Mouse (Mus musculus): ENCODE results near the gene Zmynd8. TPM values are rescaled to one million over a fixed set of nuclear protein-coding genes. Genes with fewer than 3 reads are reported as not detected.

Gene Zmynd8
- total RNA-seq, 1 experiment, result 49.7 TPM

GRCm38 (mm10) chr2:165886482-165886856, 12.3 kb downstream of the Zmynd8 start:
- TF ChIP-seq MAFK (IDR thresholded peaks at IDR 0.05; ENCODE audit: insufficient read depth, low read depth, low read length) (no peak), ZC3H11A (IDR thresholded peaks at IDR 0.05; ENCODE audit: borderline replicate concordance, low read depth, low read length) (no peak), CHD2 (IDR thresholded peaks at IDR 0.05; ENCODE audit: low read depth, low read length) (no peak), ZNF384 (IDR thresholded peaks at IDR 0.05; ENCODE audit: low read depth, low read length) (no peak), HCFC1 (IDR thresholded peaks at IDR 0.05; ENCODE audit: borderline replicate concordance, insufficient read depth, low read length) (no peak)
- Histone ChIP-seq H3K4me1 (ENCODE audit: control insufficient read depth in 2 of 2, insufficient read depth in 2 of 2, low read length in 2 of 2, poor library complexity in 1 of 2) (peaks cover 21 to 31% of the 10 kb centered on the region in 2 experiments), H3K9me3 (ENCODE audit: control insufficient read depth, insufficient read depth, low read depth, low read length) (no peaks in the 10 kb centered on the region), H3K4me3 (ENCODE audit: insufficient read depth in 1 of 2, low read depth in 1 of 2, low read length in 2 of 2, poor library complexity in 1 of 2, severe bottlenecking in 1 of 2) (peak overlapping the region; percentile 12 to 30; a peak in 3 of 4 replicates), H3K27ac (ENCODE audit: insufficient read depth, low read depth, low read length, poor library complexity, severe bottlenecking) (peak overlapping the region; percentile 81), H3K36me3 (ENCODE audit: control insufficient read depth, insufficient read depth, low read length, poor library complexity, severe bottlenecking) (peaks cover 2% of the 10 kb centered on the region; the same call in 1 of the 2 replicates), H3K9ac (ENCODE audit: insufficient read depth, low read depth, low read length, poor library complexity, severe bottlenecking) (peak overlapping the region; percentile 48; the same call in 1 of the 2 replicates)
- in situ Hi-C loops (cut with MboI; ENCODE audit: low sequenced_read_pairs in 2 of 2, unreplicated experiment in 2 of 2), result no loop called here
- DNase-seq (ENCODE audit: low read depth, low spot score), result no peak

- DNase-seq (ENCODE audit: low read depth, low spot score), result no peak
- peak overlapping the region; percentile 49 to 57; a peak in 3 of 4 replicates for H3K4me3 ChIP-seq (ENCODE audit: insufficient read depth in 1 of 2, low read depth in 1 of 2, low read length in 2 of 2, poor library complexity in 1 of 2, severe bottlenecking in 1 of 2)
- no peak for TF ChIP-seq HCFC1 (IDR thresholded peaks at IDR 0.05; ENCODE audit: borderline replicate concordance, insufficient read depth, low read length)
- no peak for TF ChIP-seq CHD2 (IDR thresholded peaks at IDR 0.05; ENCODE audit: low read depth, low read length)
- no peak for TF ChIP-seq ZC3H11A (IDR thresholded peaks at IDR 0.05; ENCODE audit: borderline replicate concordance, low read depth, low read length)
- no peak for TF ChIP-seq ZNF384 (IDR thresholded peaks at IDR 0.05; ENCODE audit: low read depth, low read length)
- no peak for TF ChIP-seq MAFK (IDR thresholded peaks at IDR 0.05; ENCODE audit: insufficient read depth, low read depth, low read length)
- in situ Hi-C loops (cut with MboI; ENCODE audit: low sequenced_read_pairs in 2 of 2, unreplicated experiment in 2 of 2), result no loop called here
- H3K9ac ChIP-seq (ENCODE audit: insufficient read depth, low read depth, low read length, poor library complexity, severe bottlenecking), result peak overlapping the region; percentile 80; the same call in 1 of the 2 replicates
- H3K4me1 ChIP-seq (ENCODE audit: control insufficient read depth in 2 of 2, insufficient read depth in 2 of 2, low read length in 2 of 2, poor library complexity in 1 of 2), result peaks cover 21 to 34% of the 10 kb centered on the region in 2 experiments
- peak overlapping the region; percentile 81 for H3K27ac ChIP-seq (ENCODE audit: insufficient read depth, low read depth, low read length, poor library complexity, severe bottlenecking)
- no peaks in the 10 kb centered on the region for H3K9me3 ChIP-seq (ENCODE audit: control insufficient read depth, insufficient read depth, low read depth, low read length)
- H3K36me3 ChIP-seq (ENCODE audit: control insufficient read depth, insufficient read depth, low read length, poor library complexity, severe bottlenecking), result peaks cover 2% of the 10 kb centered on the region; the same call in 1 of the 2 replicates
Measured at GRCm38 (mm10) chr2:165885951-165886320, 12.9 kb downstream of the Zmynd8 start.

GRCm38 (mm10) chr2:165885225-165885950, 13.4 kb downstream of the Zmynd8 start:
- Histone ChIP-seq H3K9me3 (ENCODE audit: control insufficient read depth, insufficient read depth, low read depth, low read length) (no peaks in the 10 kb centered on the region), H3K27ac (ENCODE audit: insufficient read depth, low read depth, low read length, poor library complexity, severe bottlenecking) (peak overlapping the region; percentile 81), H3K9ac (ENCODE audit: insufficient read depth, low read depth, low read length, poor library complexity, severe bottlenecking) (peak overlapping the region; percentile 80; the same call in 1 of the 2 replicates), H3K4me1 (ENCODE audit: control insufficient read depth in 2 of 2, insufficient read depth in 2 of 2, low read length in 2 of 2, poor library complexity in 1 of 2) (peaks cover 23 to 32% of the 10 kb centered on the region in 2 experiments), H3K4me3 (ENCODE audit: insufficient read depth in 1 of 2, low read depth in 1 of 2, low read length in 2 of 2, poor library complexity in 1 of 2, severe bottlenecking in 1 of 2) (peak overlapping the region; percentile 49 to 57; a peak in 3 of 4 replicates), H3K36me3 (ENCODE audit: control insufficient read depth, insufficient read depth, low read length, poor library complexity, severe bottlenecking) (peaks cover 5% of the 10 kb centered on the region; the same call in 1 of the 2 replicates)
- TF ChIP-seq CHD2 (IDR thresholded peaks at IDR 0.05; ENCODE audit: low read depth, low read length) (no peak), ZNF384 (IDR thresholded peaks at IDR 0.05; ENCODE audit: low read depth, low read length) (no peak), HCFC1 (IDR thresholded peaks at IDR 0.05; ENCODE audit: borderline replicate concordance, insufficient read depth, low read length) (no peak), MAFK (IDR thresholded peaks at IDR 0.05; ENCODE audit: insufficient read depth, low read depth, low read length) (no peak; the same call in 1 of the 2 replicates), ZC3H11A (IDR thresholded peaks at IDR 0.05; ENCODE audit: borderline replicate concordance, low read depth, low read length) (no peak)
- in situ Hi-C loops (cut with MboI; ENCODE audit: low sequenced_read_pairs in 2 of 2, unreplicated experiment in 2 of 2), result no loop called here
- DNase-seq (ENCODE audit: low read depth, low spot score), result no peak

- peak; percentile 82 for DNase-seq (ENCODE audit: low read depth, low spot score)
- peak overlapping the region; percentile 80 for H3K9ac ChIP-seq (ENCODE audit: insufficient read depth, low read depth, low read length, poor library complexity, severe bottlenecking)
- H3K4me3 ChIP-seq (ENCODE audit: insufficient read depth in 1 of 2, low read depth in 1 of 2, low read length in 2 of 2, poor library complexity in 1 of 2, severe bottlenecking in 1 of 2), result peak overlapping the region; percentile 49 to 58
- in situ Hi-C loops (cut with MboI; ENCODE audit: low sequenced_read_pairs in 2 of 2, unreplicated experiment in 2 of 2), result no loop called here
- peak overlapping the region; percentile 81 for H3K27ac ChIP-seq (ENCODE audit: insufficient read depth, low read depth, low read length, poor library complexity, severe bottlenecking)
- TF ChIP-seq ZC3H11A (IDR thresholded peaks at IDR 0.05; ENCODE audit: borderline replicate concordance, low read depth, low read length), result no peak
- peak; percentile 68 for TF ChIP-seq CHD2 (IDR thresholded peaks at IDR 0.05; ENCODE audit: low read depth, low read length)
- no peak for TF ChIP-seq MAFK (IDR thresholded peaks at IDR 0.05; ENCODE audit: insufficient read depth, low read depth, low read length)
- peaks cover 22 to 36% of the 10 kb centered on the region in 2 experiments for H3K4me1 ChIP-seq (ENCODE audit: control insufficient read depth in 2 of 2, insufficient read depth in 2 of 2, low read length in 2 of 2, poor library complexity in 1 of 2)
- no peaks in the 10 kb centered on the region for H3K9me3 ChIP-seq (ENCODE audit: control insufficient read depth, insufficient read depth, low read depth, low read length)
- peaks cover 6% of the 10 kb centered on the region; the same call in 1 of the 2 replicates for H3K36me3 ChIP-seq (ENCODE audit: control insufficient read depth, insufficient read depth, low read length, poor library complexity, severe bottlenecking)
Measured at GRCm38 (mm10) chr2:165884577-165885224, 14.1 kb downstream of the Zmynd8 start.

All from ES-E14 (cell line).